Mouse (Mus musculus): ENCODE data around the gene Rcor2.

The Rcor2 gene

DNA sequence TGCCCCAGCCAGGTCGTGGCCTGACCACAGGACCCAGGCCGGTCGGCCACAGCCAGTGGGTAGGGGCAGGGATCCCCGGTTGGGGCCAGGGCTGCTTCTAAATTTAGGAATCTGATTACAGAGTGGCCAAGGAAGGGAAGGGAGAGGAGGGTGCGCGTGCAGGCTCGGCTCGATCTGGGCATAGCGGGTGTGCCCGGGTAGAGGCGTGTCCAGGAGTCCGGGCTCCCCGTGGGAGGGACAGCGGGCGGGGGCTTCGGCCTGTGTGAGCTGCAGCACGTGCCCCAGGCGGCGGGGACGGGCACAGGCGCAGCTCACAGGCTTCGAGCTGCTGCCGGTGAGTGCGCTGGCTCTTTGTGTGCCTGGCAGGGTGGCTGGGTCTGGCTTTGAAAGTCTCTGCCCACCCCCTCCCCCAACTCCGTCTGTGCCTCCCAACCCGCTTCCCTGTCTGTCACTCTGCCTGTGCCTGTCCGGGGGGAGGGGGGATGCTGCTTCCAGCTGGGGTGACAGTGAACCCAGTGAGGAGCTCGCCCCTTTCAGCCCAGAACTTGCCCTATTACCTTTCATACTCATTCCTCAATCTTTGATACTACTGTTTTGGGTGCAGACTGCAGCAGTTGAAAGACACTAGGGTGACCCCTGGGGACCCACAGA lies at the start of gene Rcor2:
TSS of gene Rcor2 (plus strand) at position 235 of the 651 bp plus-strand sequence.
- peak; percentile 88 for DNase-seq (ENCODE audit: low spot score)

DNA sequence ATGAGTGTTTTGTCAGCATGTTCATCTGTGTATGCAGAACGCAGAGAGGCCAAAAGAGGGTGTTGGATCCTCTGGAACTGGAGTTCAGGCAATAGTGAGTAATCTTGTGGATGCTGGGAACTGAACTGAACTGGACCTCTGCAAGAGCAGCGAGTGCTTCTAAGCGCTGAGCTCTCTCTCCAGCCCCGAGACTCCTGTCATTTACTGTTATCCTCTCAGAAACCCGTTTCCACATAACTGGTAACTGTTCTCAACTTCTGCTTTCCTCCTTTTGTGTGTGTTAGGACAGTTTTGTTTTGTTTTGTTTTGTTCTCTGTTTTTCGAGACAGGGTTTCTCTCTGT lies 49.2 kb upstream of the Rcor2 start:
- DNase-seq (ENCODE audit: low spot score) = no peak

GRCm38 (mm10) chr19:7218753-7219152 lies 48.4 kb upstream of the Rcor2 start:
- no peak for DNase-seq (ENCODE audit: low spot score)

GRCm38 (mm10) chr19:7222196-7222595 lies 44.9 kb upstream of the Rcor2 start:
- DNase-seq (ENCODE audit: low spot score) = no peak

GRCm38 (mm10) chr19:7223488-7223887 lies 43.6 kb upstream of the Rcor2 start:
- no peak for DNase-seq (ENCODE audit: low spot score)

- DNase-seq (ENCODE audit: low spot score) = no peak
Observed at GRCm38 (mm10) chr19:7224253-7224652, 42.9 kb upstream of the Rcor2 start.

- DNase-seq (ENCODE audit: low spot score) = no peak
Observed at GRCm38 (mm10) chr19:7225096-7225690, 41.9 kb upstream of the Rcor2 start.

DNA sequence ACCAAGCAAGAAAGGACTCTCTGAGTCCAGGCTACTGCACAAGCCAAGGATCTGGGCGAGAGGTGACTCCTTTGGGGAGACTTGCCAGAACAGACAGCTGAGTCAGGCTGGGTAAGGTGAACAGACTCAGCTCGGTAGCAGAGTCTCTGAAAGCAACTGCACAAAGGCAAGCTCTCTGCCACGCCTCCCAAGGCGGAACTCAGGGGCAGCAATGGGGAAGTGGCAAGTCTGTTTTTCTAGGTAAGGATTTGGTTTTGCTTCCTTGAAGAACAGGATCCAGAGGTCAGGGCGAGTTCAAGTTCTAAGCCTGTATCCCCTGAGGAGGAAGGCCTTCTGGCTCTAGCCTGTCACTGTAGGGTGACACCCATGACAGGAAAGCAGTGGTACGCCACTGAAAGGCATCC lies 40.6 kb upstream of the Rcor2 start:
- DNase-seq (ENCODE audit: low spot score) = no peak

DNA sequence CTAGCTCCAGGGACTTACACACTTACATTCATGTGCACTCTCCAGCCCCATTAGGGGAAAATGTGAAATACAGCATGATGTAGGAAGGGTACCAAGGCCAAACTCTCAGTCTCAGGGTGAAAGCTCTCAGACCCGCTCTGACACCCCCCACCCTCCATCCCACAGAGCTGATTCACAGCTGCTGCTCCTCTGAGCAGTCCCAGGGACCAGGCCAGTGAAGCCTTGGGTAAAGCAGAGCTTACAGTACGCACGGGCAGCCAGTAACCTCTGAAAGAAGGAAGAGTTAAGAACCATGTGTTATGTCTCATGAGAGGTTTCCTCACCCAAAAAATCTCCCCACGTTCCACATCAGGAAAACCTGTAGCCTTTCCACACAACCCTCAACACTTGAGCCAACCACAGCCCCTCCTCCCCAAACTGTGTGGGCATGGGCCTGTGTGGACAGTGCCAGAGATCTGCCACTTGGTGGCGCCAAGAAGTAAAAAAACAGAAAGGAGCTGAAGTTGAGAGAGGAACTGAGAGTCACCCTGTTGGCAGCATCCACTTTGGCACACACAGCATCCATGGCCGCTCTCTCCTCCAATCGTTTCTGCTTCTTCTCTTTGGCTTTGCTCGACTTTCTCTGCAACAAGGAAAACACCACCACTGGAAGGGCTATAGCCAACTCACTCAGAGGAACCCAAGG lies 32.4 kb upstream of the Rcor2 start:
- DNase-seq (ENCODE audit: low spot score) = peak; percentile 84

GRCm38 (mm10) chr19:7235461-7235860 lies 31.7 kb upstream of the Rcor2 start:
- no peak for DNase-seq (ENCODE audit: low spot score)

- DNase-seq (ENCODE audit: low spot score) = no peak
Observed at GRCm38 (mm10) chr19:7236011-7236410, 31.1 kb upstream of the Rcor2 start.

DNA sequence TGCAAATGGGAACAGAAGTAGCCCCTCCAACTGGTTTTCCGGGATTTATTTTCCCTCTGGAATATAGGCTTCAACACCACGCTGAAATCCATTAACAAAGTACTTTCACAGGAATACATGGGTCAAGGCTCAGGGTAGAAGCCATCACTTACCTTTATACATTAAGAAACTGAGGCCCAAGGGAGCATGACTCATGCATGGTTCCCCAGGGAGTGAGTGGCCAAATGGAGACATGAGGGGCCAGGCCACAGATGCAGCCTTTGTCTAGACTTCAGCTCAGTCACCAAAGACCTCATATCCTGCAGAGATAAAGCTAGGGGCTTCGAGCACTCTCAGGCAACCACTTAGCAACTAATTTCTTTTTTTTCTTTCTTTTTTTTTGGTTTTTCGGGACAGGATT lies 30.4 kb upstream of the Rcor2 start:
- no peak for DNase-seq (ENCODE audit: low spot score)

- DNase-seq (ENCODE audit: low spot score) = no peak
Observed at GRCm38 (mm10) chr19:7239574-7239973, 27.6 kb upstream of the Rcor2 start.

DNA sequence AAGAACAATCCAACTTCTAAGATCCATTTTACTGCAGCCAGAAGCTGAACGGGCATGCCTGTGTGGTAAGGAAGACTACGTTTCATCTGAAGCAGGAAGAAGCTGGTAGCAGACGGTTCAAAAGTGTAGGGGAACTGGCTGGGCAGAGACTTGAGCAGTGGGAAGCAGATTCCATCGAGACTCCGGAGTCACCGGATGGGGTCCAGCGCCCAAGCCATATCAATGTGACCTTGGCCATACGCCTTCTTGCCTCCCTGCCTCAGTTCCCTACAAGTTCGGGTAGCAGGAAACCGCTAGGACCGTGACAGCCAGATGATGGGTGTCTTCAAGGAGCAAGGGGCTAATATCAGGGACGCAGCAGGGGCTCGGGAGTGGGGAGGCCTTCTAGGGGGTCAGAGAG lies 26.8 kb upstream of the Rcor2 start:
- DNase-seq (ENCODE audit: low spot score) = no peak

DNA sequence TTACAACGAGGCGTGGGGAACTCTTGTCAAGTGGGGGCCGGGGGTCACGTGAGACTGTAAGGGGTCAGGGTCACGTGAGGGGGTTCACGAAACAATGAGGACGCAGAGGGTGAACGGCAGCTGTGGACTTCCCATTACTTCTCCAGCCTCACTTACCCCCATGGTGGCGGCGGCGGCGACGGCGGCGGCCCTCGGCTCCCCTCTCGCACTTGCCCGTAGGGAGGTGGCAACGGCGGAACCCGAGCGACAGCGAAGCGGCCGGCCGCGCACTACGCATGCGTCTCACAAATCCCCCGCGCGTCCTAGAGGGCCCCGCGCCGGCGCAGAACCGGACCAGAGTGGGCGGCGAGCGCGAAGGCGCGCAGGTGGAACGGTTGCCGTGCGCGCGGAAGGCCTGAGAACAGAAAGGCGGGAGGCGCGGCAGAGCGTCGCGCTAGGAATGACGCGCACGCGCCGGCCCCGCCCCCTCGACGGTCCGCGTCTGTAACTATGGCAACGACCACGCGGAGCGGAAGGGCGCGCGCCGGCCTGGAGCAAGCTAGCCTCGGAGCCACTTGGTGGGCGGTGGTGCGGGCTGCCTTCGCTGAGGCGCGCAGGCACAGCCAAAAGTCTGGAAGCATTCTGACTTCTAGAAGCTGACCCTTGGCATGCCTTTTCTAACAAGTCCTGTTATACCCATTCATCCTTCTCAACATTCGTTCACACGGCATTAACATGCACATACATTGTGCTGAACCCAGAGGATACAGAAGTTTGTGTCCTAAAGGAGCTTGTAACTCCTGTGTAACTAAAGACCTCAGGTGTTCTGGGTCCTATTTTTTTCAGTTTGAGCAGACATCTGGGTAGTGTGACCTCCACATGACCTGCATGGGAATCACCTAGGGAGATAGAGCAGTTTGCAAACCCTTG lies 26.1 kb upstream of the Rcor2 start, which contains the start of gene Naa40:
TSS of gene Naa40 (minus strand) at position 402 of the 909 bp plus-strand sequence.
- peak; percentile 97 for DNase-seq (ENCODE audit: low spot score)

GRCm38 (mm10) chr19:7246021-7246420 lies 21.1 kb upstream of the Rcor2 start:
- DNase-seq (ENCODE audit: low spot score) = no peak

- no peak for DNase-seq (ENCODE audit: low spot score)
Observed at GRCm38 (mm10) chr19:7257881-7258280, 9.2 kb upstream of the Rcor2 start.

- DNase-seq (ENCODE audit: low spot score) = no peak
Observed at GRCm38 (mm10) chr19:7261476-7261875, 5.6 kb upstream of the Rcor2 start.

DNA sequence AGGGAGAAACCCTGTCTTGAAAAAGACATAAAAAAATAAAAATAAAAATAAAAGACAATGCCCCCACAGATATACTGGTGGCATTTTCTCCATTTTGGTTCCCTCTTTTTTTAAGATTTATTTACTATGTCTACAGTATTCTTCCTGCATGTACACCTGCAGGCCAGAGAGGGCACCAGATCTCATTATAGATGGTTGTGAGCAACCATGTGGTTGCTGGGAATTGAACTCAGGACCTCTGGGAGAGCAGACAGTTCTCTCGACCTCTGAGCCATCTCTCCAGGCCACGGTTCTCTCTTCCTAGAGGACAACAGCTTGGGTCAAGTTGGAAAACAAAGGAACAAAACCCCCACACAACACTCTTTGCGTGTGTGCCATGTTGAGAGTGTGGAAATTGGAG lies 5.2 kb upstream of the Rcor2 start:
- DNase-seq (ENCODE audit: low spot score) = no peak

- no peak for DNase-seq (ENCODE audit: low spot score)
Observed at GRCm38 (mm10) chr19:7262592-7262991, 4.5 kb upstream of the Rcor2 start.

DNA sequence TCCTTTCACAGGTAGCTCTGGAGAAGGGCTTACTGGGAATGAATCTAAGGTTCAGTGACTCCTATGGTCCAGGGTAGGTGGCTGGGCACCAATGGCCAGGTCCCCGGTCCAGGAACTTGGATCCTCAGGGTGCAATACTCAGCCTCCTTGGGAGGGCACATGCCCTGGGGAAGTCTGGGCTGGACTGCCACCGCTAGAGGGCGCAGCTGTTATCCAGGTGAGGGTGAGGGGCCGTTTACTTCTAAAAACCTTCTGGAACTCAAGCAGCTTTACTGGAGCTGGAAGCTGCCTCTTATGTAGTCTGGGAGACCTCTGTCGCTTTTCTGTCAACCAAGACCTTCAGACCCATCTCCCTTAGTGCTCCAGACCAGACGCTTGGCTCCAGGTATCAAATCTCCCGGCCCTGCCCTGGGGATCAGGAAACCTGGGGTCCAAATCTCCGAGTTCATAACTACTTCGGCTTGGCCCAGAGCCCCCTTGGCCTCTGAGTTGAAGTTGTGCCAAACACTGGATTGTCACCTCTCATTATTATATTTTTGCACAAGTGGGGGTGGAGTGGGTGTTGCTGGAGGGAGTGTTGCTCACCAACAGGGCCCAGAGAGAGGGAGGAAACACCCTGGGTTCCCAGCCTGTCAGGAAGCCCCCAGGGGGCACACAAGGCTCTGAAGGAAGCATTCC lies 2.9 kb upstream of the Rcor2 start:
- DNase-seq (ENCODE audit: low spot score) = peak; percentile 91

Data from retina, embryonic 14.5 days (tissue).